Mouse (Mus musculus) embryonic facial prominence, embryonic 15.5 days (tissue): ENCODE data around the gene Slc9a3r2. TPM values are rescaled to one million over a fixed set of nuclear protein-coding genes. Genes with fewer than 3 reads are reported as not detected.

ENCODE experiments used
- ATAC-seq: fragments of 200-750 bp; cut with Nextera tagmentation; 2 replicates; pipeline ENCODE4 v1.8.0; 2017; ENCODE audit warnings: low read depth, moderate TSS enrichment; ENCODE audit not compliant: insufficient number of reproducible peaks, low FRiP score, low TSS enrichment
- H3K27ac ChIP-seq: fragments of 300-500 bp; sonication (generic); replicated peaks from 2 replicates; pipeline ENCODE4 v1.5.1; 2015; ENCODE audit warnings: mild to moderate bottlenecking, inconsistent platforms
- H3K27me3 ChIP-seq: fragments of 300-500 bp; sonication (generic); 2 replicates; pipeline ENCODE4 v1.6.1; 2015; ENCODE audit warnings: inconsistent platforms
- H3K36me3 ChIP-seq: fragments of 300-500 bp; sonication (generic); 2 replicates; pipeline ENCODE4 v1.6.1; 2015; ENCODE audit warnings: mild to moderate bottlenecking, inconsistent platforms
- H3K4me1 ChIP-seq: fragments of 300-500 bp; sonication (generic); 2 replicates; pipeline ENCODE4 v1.6.1; 2015; ENCODE audit warnings: inconsistent platforms
- H3K4me2 ChIP-seq: fragments of 300-500 bp; sonication (generic); replicated peaks from 2 replicates; pipeline ENCODE4 v1.6.1; 2015; ENCODE audit warnings: mild to moderate bottlenecking, inconsistent platforms
- H3K4me3 ChIP-seq: fragments of 300-500 bp; sonication (generic); replicated peaks from 2 replicates; pipeline ENCODE4 v1.5.1; 2015; ENCODE audit warnings: mild to moderate bottlenecking, inconsistent platforms
- H3K9ac ChIP-seq: fragments of 300-500 bp; sonication (generic); 2 replicates; pipeline ENCODE4 v1.6.1; 2015; ENCODE audit warnings: inconsistent platforms
- H3K9me3 ChIP-seq: fragments of 300-500 bp; sonication (generic); replicated peaks from 2 replicates; pipeline ENCODE4 v1.6.1; 2016; ENCODE audit warnings: inconsistent platforms
- WGBS: fragments of 180-500 bp; shearing (Covaris S2); methylation state at CpG from one replicate; pipeline ENCODE4 v1.1.7; 2015; 5-methylcytosine and 5-hydroxymethylcytosine counted together
- polyA plus RNA-seq: library from polyadenylated mRNA; unstranded; fragments of >200 nt; fragmentation: Nextera tagmentation; extraction: Ambion mirVana; gene quantifications from 2 replicates; pipeline ENCODE4 v1.2.1, GENCODE M21; 2015

The Slc9a3r2 gene
- polyA plus RNA-seq, 1 experiment from 2014 or later, result 65.9 TPM

DNA sequence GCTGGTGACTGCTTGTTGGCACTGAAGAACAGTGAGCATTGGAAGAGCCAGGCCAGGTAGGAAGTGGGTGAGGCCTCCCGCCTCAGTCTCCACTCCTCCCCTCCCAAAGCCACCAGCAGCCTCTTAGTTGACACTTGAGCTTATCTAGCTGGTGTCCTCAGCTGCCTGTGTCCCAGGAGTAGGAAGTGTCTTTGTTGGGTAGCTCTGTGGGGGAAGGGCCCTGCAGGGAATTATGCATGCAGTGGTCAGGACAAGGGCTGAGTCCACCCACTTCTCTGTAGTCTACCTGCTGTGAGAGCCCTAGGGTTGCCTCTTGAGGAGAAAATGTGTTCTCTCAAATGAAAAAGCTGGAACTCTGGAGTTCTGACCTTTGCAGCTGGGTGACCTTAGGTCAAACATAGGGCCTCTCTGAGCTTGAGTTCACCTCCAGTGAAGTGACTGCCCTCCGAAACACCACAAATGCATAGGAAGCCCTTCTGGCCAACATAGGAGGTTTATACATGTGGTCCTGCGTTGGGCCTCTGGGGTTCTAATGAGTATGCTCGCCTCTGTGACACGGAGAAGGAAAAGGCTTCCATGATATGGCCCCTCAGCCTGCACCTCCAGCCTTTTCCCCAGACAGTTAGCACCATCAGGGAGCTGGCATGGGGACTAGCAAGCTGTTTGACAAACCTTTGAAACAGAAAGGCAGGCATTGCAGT, 13.2 kb downstream of the Slc9a3r2 start:
- Histone ChIP-seq H3K9me3 (no peaks in the 10 kb centered on the region), H3K9ac (no peak overlapping the region), H3K36me3 (0 out of 2 replicates have a peak, but pooled peaks cover 4% of the 10 kb centered on the region), H3K27ac (no peak overlapping the region), H3K27me3 (no peaks in the 10 kb centered on the region), H3K4me2 (no peak overlapping the region), H3K4me1 (peaks cover 41% of the 10 kb centered on the region), H3K4me3 (no peak overlapping the region)
- 79% methylated on average over 5 of the region's 5 CpGs for WGBS
- ATAC-seq, result no peak

DNA sequence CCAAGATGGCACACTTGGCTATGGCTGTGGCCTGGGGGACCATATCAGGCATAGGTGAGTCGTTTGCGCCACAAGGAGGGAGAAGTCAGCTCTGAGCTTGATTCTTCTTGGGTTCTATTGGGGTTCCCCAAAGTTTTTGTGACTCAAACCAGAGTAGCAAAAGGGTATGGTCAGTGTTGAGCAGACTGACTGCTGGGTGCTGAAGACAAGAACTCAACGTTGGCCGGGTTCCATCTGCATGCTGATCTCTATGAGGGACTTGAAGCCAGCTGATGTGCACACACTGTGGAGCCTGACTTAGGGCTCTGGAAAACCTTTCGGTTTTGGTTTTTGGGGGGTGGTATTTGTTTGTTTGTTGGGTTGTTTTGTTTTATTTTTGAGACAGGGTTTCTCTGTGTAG, 14.4 kb downstream of the Slc9a3r2 start:
- Histone ChIP-seq H3K4me3 (no peak overlapping the region), H3K9ac (no peak overlapping the region), H3K9me3 (no peaks in the 10 kb centered on the region), H3K27me3 (no peaks in the 10 kb centered on the region), H3K27ac (no peak overlapping the region), H3K36me3 (peaks cover 3% of the 10 kb centered on the region; the same call in 1 of the 2 replicates), H3K4me2 (no peak overlapping the region), H3K4me1 (peaks cover 50% of the 10 kb centered on the region)
- 95% methylated on average over 5 of the region's 5 CpGs for WGBS
- no peak for ATAC-seq

DNA sequence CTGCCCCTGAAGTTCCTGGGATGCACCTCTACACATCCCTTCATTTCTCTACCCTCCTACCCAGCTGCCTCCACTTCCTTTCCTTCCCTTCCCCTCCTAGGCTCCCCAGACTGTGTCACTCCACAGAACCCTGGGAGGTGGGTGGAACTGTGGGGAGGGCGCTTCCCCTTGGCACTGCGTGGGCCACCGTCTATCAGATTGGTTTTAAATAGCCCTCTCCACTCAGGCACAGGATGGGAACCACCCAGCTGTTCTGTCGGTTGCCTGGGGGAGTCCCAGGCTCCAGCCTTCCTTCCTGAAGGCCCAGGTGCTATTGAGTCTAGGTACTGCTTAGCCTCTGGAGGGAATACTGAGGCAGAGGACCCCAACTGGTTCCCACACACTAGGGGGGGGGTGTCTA, 15.1 kb downstream of the Slc9a3r2 start:
- Histone ChIP-seq H3K27ac (no peak overlapping the region), H3K4me3 (no peak overlapping the region), H3K27me3 (no peaks in the 10 kb centered on the region), H3K9me3 (no peaks in the 10 kb centered on the region), H3K4me1 (peaks cover 46% of the 10 kb centered on the region), H3K9ac (no peak overlapping the region), H3K4me2 (no peak overlapping the region), H3K36me3 (peaks cover 9% of the 10 kb centered on the region)
- ATAC-seq, result no peak
- 86% methylated on average over 4 of the region's 4 CpGs for WGBS

DNA sequence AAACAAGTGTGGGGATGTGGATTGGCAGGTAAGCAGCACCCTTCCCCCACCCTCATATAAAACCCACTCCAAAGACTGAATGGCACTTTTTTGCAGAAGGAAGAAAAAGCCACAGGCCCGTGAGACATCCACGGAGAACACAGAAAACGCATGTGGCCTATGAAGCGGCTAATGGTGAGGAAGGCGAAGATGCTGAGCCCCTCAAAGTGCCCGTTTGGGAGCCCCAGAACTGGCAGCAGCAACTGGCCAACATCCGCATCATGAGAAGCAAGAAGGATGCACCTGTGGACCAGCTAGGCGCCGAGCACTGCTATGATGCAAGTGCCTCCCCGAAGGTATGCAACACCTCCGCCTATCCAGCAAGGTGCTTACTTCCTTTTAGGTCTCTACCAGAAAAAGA, 16.3 kb downstream of the Slc9a3r2 start:
- H3K4me3 ChIP-seq, result no peak overlapping the region
- H3K4me1 ChIP-seq, result peaks cover 34% of the 10 kb centered on the region
- ATAC-seq, result no peak
- H3K27me3 ChIP-seq, result no peaks in the 10 kb centered on the region
- peak overlapping the region; percentile 97; the same call in 1 of the 2 replicates for H3K27ac ChIP-seq
- H3K36me3 ChIP-seq, result peaks cover 21% of the 10 kb centered on the region
- H3K4me2 ChIP-seq, result no peak overlapping the region
- 93% methylated on average over 11 of the region's 11 CpGs for WGBS
- H3K9ac ChIP-seq, result no peak overlapping the region
- H3K9me3 ChIP-seq, result no peaks in the 10 kb centered on the region

DNA sequence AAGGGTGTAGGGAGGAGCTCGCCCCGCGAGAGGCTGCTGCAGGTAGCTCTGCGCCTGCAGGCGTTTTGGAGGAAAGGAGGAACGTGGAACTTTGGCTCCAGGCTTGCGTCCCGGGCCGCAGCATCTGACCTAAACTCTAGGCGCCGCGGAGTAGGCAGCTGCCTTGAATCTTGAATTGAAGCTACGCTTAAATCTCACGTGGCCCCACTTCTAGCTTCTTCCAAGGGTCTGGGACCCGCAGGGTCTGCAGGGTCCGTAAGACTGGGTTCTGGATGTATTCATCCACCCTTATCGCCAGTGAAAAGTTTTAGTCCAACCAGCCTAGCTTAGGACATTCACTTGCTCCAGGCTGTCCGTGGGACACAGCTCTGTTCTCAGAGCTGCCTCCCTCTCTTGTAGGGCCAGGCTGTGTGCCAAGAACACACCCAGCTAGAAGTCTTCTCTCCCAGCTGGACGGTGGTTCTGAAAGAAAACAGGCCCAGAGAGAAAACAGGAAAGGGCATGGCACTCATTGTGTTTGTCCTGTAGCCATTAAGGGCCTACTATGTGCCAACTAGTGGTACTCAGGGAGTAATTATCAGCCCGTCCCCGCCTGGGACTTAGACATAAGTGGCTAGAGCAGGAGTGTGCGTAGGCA, 17.2 kb downstream of the Slc9a3r2 start:
- Histone ChIP-seq H3K4me3 (peak overlapping the region; percentile 71), H3K27me3 (no peaks in the 10 kb centered on the region), H3K9me3 (no peaks in the 10 kb centered on the region), H3K4me1 (peaks cover 26% of the 10 kb centered on the region), H3K36me3 (peaks cover 30% of the 10 kb centered on the region), H3K27ac (peak overlapping the region; percentile 97), H3K9ac (peak overlapping the region; percentile 75), H3K4me2 (peak overlapping the region; percentile 77)
- peak; percentile 50; the same call in 1 of the 2 replicates for ATAC-seq
- WGBS, result 8% methylated on average over 22 of the region's 22 CpGs

DNA sequence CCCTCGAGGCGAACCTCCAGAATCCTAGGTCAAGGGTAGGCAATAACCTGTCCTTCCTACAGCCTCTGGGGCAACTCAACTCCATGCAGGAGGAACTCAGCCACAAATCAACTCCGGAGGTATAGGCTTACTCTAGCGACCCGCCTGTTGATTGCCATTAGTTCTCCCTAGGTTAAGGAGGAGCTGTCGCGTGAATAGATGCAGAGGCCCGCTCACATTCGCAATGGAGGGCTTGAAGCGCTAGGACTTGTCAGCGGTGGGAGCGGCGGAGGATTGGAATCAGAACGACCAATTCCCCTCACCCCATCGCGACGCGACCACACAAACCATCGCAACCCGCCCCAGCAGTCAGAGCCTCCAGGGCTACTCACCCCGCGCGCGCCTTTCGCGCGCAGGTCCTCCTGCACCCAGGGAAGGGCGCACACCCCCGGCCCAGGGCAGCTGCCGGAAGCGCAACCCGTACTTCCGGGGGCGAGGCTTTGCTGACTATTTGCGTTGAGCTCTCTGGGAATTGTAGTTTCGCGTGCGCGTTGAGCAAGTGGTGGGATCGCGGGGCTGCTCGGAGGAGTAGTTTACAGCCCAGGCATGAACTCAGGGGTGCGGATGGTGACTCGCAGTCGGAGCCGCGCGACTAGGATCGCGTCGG, 17.8 kb downstream of the Slc9a3r2 start, which contains the start of the genes Tsc2 and Nthl1:
Gene Tsc2, minus strand, starts transcription at position 464 of the 646 bp plus-strand sequence.
Gene Nthl1, plus strand, starts transcription at position 514 of the 646 bp plus-strand sequence.
- H3K36me3 ChIP-seq, result peaks cover 36% of the 10 kb centered on the region
- H3K9ac ChIP-seq, result peak within 1 kb of the TSS; percentile 75
- peak within 1 kb of the TSS; percentile 71 for H3K4me3 ChIP-seq
- peak within 1 kb of the TSS; percentile 77 for H3K4me2 ChIP-seq
- WGBS, result 1% methylated on average over 51 of the region's 51 CpGs
- no peaks in the 10 kb centered on the region for H3K27me3 ChIP-seq
- ATAC-seq, result peak; percentile 87
- H3K9me3 ChIP-seq, result no peaks in the 10 kb centered on the region
- H3K4me1 ChIP-seq, result peaks cover 26% of the 10 kb centered on the region
- H3K27ac ChIP-seq, result peak within 1 kb of the TSS; percentile 97

DNA sequence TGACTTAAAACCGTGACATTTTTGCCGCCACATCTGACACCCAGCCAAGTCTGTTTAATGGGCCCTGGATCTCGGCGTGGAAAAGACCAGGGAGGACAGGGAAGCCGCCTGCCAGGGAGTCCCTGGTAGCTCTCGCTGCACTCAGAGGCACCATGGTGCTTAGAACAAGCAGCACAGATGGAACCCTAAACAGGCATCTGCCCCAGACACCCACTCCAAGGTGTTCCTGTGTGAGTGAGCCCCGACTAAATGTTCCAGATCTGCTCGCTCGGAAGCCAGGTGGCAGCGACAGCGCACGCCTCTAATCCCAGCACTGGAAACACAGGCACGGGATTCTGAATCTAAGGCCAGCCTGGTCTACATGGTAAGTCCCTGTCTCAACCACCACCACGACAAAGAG, 20.1 kb downstream of the Slc9a3r2 start:
- H3K4me1 ChIP-seq, result peaks cover 26% of the 10 kb centered on the region
- no peaks in the 10 kb centered on the region for H3K9me3 ChIP-seq
- 88% methylated on average over 14 of the region's 14 CpGs for WGBS
- H3K27ac ChIP-seq, result no peak overlapping the region
- no peak overlapping the region for H3K9ac ChIP-seq
- H3K4me2 ChIP-seq, result no peak overlapping the region
- peaks cover 57% of the 10 kb centered on the region for H3K36me3 ChIP-seq
- no peak overlapping the region for H3K4me3 ChIP-seq
- H3K27me3 ChIP-seq, result no peaks in the 10 kb centered on the region
- ATAC-seq, result no peak

DNA sequence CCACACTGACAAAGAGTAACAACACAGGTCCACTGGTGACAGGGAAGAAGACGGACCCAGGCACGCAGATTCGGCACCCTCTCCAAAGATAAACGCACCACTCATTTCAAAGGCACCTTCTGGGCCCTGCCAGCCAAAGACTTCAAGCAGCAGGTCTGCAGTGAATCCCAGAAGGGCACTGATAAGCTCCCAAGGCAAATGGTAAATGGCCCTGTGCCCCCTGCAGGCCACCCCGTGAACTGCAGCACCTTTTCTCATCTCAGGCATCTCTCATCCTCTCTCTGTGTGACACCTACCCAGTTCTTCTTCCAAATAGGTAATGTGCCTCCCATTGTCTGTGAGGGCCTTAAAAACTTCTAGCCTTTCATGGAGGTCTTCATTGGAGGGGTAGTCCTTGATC, 21.5 kb downstream of the Slc9a3r2 start:
- Histone ChIP-seq H3K9me3 (no peaks in the 10 kb centered on the region), H3K4me3 (no peak overlapping the region), H3K36me3 (peaks cover 71% of the 10 kb centered on the region), H3K9ac (no peak overlapping the region), H3K27ac (no peak overlapping the region), H3K4me2 (no peak overlapping the region), H3K27me3 (no peaks in the 10 kb centered on the region), H3K4me1 (peaks cover 21% of the 10 kb centered on the region)
- no peak for ATAC-seq
- 58% methylated on average over 5 of the region's 5 CpGs for WGBS

DNA sequence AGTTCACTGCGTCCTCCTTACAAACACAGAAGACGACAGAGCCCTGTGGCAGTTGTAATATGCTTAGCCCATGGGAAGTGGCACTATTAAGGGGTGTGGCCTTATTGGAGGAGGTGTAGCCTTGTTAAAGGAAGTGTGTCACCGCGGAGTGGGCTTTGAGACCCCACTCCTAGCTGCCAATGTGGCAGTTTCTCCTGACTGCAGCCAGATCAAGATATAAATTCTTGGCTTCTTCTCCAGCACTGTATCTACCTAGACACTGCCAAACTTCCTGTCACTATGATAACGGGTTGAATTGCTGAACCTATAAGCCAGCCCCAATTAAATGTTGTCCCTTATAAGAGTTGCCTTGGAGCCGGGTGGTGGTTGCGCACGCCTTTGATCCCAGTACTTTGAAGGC, 24.7 kb downstream of the Slc9a3r2 start:
- WGBS, result 92% methylated on average over 8 of the region's 8 CpGs
- no peaks in the 10 kb centered on the region for H3K27me3 ChIP-seq
- no peak overlapping the region for H3K27ac ChIP-seq
- no peak overlapping the region for H3K9ac ChIP-seq
- ATAC-seq, result no peak
- no peak overlapping the region for H3K4me2 ChIP-seq
- no peaks in the 10 kb centered on the region for H3K4me1 ChIP-seq
- H3K9me3 ChIP-seq, result no peaks in the 10 kb centered on the region
- peaks cover 98% of the 10 kb centered on the region for H3K36me3 ChIP-seq
- H3K4me3 ChIP-seq, result no peak overlapping the region

DNA sequence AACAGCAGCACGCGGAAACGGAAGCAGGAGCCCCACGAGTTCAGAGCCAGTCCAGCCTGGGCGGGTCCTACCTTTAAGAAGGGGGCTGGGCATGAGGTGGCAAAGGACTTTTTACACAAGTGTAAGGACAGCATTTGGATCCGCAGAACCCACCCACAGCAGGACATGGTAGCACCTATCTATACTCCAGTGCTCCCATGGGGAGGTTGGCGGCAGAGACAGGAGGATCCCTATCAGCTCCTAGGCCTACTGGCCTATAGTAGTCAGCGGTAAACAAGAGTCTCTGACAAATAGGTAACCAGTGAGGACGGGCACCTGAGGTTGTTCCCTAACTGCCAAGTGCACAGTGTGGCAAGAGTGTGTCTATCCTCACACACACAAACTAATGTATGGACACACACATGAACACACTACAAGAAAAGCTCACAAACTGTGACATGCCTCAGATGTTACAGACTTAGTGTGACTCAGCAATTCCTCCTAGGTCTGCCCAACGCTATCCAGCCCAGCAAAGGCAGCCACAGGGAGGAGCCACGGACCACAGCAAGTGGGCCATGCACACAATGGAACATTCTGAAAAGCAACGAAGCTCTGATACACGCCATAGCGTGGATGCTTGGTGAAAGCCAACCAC, 32.4 kb downstream of the Slc9a3r2 start:
- no peaks in the 10 kb centered on the region for H3K9me3 ChIP-seq
- peaks cover 92% of the 10 kb centered on the region for H3K36me3 ChIP-seq
- no peaks in the 10 kb centered on the region for H3K27me3 ChIP-seq
- no peak overlapping the region for H3K4me2 ChIP-seq
- H3K4me1 ChIP-seq, result no peaks in the 10 kb centered on the region
- no peak for ATAC-seq
- H3K27ac ChIP-seq, result no peak overlapping the region
- no peak overlapping the region for H3K9ac ChIP-seq
- no peak overlapping the region for H3K4me3 ChIP-seq
- 83% methylated on average over 14 of the region's 14 CpGs for WGBS

DNA sequence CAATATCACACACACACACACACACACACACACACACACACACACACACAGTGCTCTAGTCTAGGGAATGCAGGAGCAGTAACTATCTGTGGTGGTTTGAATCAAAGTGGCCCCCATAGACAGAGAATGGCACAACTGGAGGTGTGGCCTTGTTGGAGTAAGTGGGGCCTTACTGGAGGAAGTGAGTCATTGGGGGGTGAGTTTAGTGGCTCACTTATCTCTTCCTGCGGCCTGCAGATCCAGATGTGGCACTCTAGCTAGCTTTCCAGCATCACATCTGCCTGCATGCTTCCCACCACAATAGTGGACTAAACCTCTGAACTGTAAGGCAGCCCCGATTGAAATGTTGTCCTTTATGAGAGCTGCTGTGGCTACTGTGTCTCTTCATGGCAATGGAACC, 39.4 kb downstream of the Slc9a3r2 start:
- Histone ChIP-seq H3K4me2 (no peak overlapping the region), H3K27me3 (no peaks in the 10 kb centered on the region), H3K4me3 (no peak overlapping the region), H3K9me3 (no peaks in the 10 kb centered on the region), H3K27ac (no peak overlapping the region), H3K4me1 (no peaks in the 10 kb centered on the region), H3K36me3 (peaks cover 78% of the 10 kb centered on the region), H3K9ac (no peak overlapping the region)
- 84% methylated on average over 2 of the region's 2 CpGs for WGBS
- ATAC-seq, result no peak
